Mouse (Mus musculus): ENCODE results near the gene Sp1. TPM values are rescaled to one million over a fixed set of nuclear protein-coding genes. Genes with fewer than 3 reads are reported as not detected.

Sp1 gene
- polyA plus RNA-seq, 1 experiment: 20.8 TPM

DNA sequence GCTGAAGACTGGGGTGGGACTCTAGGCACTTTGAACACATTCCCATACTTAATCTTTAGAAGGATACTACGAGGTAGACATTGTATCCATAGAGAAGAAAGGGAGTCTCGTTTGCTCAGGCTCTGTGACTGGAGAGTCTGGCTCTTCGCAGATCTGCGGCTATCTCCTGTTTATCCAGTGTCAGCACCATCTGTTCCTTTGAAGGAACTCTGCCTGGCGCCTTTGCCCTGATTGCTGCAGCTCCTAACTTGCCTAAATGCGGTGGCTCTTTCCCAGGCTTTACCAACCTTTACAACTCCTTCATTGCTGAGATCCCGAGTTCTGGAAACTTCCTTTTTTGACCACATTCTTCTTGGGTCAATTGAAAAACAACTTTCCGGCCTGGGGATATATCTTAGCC lies 43.4 kb downstream of the Sp1 start:
- TF ChIP-seq POLR2A (IDR thresholded peaks at IDR 0.05; ENCODE audit: borderline replicate concordance, extremely low read depth, insufficient read depth, insufficient read length, poor library complexity, severe bottlenecking) (no peak), CTCF (IDR thresholded peaks at IDR 0.05; ENCODE audit: borderline replicate concordance, extremely low read depth, insufficient read depth, insufficient read length) (no peak)
- DNase-seq (ENCODE audit: low read depth): peak; percentile 12

GRCm38 (mm10) chr15:102450928-102451327 lies 45.0 kb downstream of the Sp1 start:
- DNase-seq (ENCODE audit: low read depth): peak; percentile 2
- no peak for TF ChIP-seq POLR2A (IDR thresholded peaks at IDR 0.05; ENCODE audit: borderline replicate concordance, extremely low read depth, insufficient read depth, insufficient read length, poor library complexity, severe bottlenecking)

- DNase-seq (ENCODE audit: low read depth): no peak
- no peak for TF ChIP-seq POLR2A (IDR thresholded peaks at IDR 0.05; ENCODE audit: borderline replicate concordance, extremely low read depth, insufficient read depth, insufficient read length, poor library complexity, severe bottlenecking)
These were observed 45.9 kb downstream of the Sp1 start for GRCm38 (mm10) chr15:102451666-102452430.

DNA sequence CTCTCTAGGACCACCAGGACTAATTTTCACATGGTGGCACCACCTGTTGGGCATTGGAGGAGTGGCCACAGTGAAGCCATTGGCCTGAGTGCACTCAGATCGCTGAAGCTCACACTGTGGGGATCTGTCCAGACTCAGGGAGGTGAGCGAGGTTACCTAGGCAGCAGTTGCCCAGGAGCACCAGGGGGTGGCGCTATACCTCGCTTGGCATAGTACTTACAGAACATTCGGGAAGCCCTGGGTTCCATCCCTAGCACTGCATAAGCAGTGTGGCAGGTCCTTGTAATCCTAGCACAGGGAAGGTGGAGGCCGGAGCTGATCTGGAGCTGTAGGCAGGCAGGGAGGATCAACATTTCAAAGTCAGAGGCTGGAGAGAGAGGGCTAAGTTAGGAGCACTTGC lies 50.0 kb downstream of the Sp1 start:
- DNase-seq (ENCODE audit: low read depth): no peak
- TF ChIP-seq CTCF (IDR thresholded peaks at IDR 0.05; ENCODE audit: borderline replicate concordance, extremely low read depth, insufficient read depth, insufficient read length) (peak; percentile 26; the same call in 1 of the 2 replicates), POLR2A (IDR thresholded peaks at IDR 0.05; ENCODE audit: borderline replicate concordance, extremely low read depth, insufficient read depth, insufficient read length, poor library complexity, severe bottlenecking) (no peak)

DNA sequence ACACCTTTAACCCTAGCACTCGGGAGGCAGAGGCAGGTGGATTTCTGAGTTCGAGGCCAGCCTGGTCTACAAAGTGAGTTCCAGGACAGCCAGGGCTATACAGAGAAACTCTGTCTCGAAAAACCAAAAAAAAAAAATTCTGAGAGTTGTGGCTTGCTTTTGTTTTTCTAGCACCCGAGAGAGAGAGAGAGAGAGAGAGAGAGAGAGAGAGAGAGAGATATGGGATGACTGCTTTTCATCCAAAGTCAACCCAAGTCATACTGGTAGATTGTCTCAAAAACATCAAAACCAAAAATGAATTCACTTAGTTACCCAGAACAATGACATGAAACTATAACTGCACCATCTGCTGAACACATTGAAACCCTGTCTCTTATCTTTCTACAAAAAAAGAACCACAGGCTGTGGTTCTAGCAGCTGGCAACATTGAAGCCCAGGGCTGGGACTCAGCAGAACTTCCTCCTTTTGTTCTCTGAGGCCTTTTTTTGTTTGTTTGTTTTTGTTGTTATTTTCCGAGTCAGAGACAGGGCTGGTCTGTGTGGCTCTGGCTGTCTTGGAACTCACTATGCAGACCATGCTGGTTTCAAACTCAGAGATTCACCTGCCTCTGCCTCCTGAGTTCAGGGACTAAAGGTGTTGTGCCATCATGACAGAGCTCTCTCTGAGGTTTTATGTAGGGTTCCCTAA lies 52.2 kb downstream of the Sp1 start:
- DNase-seq (ENCODE audit: low read depth): no peak
- TF ChIP-seq CTCF (IDR thresholded peaks at IDR 0.05; ENCODE audit: borderline replicate concordance, extremely low read depth, insufficient read depth, insufficient read length): no peak
- no peak for TF ChIP-seq POLR2A (IDR thresholded peaks at IDR 0.05; ENCODE audit: borderline replicate concordance, extremely low read depth, insufficient read depth, insufficient read length, poor library complexity, severe bottlenecking)

DNA sequence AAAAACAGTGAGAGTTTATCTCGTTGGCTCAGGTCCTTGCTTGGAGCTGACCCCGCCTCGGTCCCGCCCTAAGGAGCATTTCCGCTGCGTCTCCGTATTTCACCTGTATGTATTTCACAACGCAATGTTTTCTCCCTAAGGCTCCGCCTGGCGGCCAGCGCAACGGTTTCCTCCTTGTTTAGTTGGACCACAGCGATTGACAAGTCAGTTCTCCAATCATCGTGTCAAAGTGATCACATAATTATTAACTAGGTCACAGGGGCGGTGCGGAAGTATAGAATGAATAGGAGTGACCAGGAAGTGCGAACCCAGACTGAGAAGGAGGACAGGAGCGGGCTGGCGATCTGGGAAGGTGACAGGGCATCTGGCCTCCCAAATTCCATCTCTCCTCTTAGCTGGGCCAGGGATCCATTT lies 53.0 kb downstream of the Sp1 start, which contains the start of gene Prr13:
Gene Prr13 (plus strand): TSS at position 125 of the 414 bp plus-strand sequence.
- TF ChIP-seq POLR2A (IDR thresholded peaks at IDR 0.05; ENCODE audit: borderline replicate concordance, extremely low read depth, insufficient read depth, insufficient read length, poor library complexity, severe bottlenecking): no peak
- TF ChIP-seq CTCF (IDR thresholded peaks at IDR 0.05; ENCODE audit: borderline replicate concordance, extremely low read depth, insufficient read depth, insufficient read length): peak; percentile 73
- peak; percentile 98 for DNase-seq (ENCODE audit: low read depth)

DNA sequence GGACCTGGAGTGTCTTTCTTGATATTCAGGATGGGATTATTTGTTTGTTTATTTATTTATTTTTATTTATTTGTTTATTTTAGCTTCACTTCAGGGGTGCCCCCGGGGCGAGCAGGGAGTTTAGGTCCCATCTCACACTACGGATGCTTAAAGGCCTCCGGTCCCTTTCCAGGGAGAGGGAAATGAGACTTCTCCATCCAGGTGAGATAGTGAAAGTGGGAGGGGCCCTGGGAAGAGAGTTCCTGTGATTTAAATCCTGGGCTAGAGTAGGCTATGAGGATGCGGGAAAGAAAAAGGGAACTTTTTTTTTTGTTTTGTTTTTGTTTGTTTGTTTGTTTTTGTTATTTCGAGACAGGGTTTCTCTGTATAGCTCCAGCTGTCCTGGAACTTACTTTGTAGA lies 53.4 kb downstream of the Sp1 start:
- DNase-seq (ENCODE audit: low read depth): no peak
- TF ChIP-seq POLR2A (IDR thresholded peaks at IDR 0.05; ENCODE audit: borderline replicate concordance, extremely low read depth, insufficient read depth, insufficient read length, poor library complexity, severe bottlenecking) (no peak), CTCF (IDR thresholded peaks at IDR 0.05; ENCODE audit: borderline replicate concordance, extremely low read depth, insufficient read depth, insufficient read length) (no peak)

DNA sequence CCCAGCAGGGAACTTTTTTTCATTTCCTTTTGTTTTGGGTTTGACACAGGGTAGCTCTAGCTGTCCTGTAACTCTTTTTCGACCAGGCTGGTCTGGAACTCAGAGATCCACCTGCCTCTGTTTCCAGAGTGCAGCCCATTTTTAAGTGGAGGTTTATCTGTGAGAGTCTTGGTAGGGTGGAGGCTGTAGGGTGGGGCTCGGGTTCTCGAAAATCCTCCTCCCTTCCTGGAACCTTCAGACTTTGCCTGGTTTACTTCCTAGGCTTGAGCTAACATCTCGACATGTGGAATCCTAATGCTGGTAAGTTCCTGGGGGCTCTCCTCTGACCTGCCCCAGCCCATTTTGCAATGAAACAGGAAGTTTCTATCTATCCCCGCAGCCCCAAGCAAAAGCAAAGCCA lies 53.9 kb downstream of the Sp1 start:
- TF ChIP-seq CTCF (IDR thresholded peaks at IDR 0.05; ENCODE audit: borderline replicate concordance, extremely low read depth, insufficient read depth, insufficient read length) (no peak), POLR2A (IDR thresholded peaks at IDR 0.05; ENCODE audit: borderline replicate concordance, extremely low read depth, insufficient read depth, insufficient read length, poor library complexity, severe bottlenecking) (no peak)
- DNase-seq (ENCODE audit: low read depth): no peak

GRCm38 (mm10) chr15:102460409-102460808 lies 54.5 kb downstream of the Sp1 start:
- no peak for DNase-seq (ENCODE audit: low read depth)
- TF ChIP-seq POLR2A (IDR thresholded peaks at IDR 0.05; ENCODE audit: borderline replicate concordance, extremely low read depth, insufficient read depth, insufficient read length, poor library complexity, severe bottlenecking): no peak
- TF ChIP-seq CTCF (IDR thresholded peaks at IDR 0.05; ENCODE audit: borderline replicate concordance, extremely low read depth, insufficient read depth, insufficient read length): no peak

GRCm38 (mm10) chr15:102460971-102461370 lies 55.0 kb downstream of the Sp1 start:
- DNase-seq (ENCODE audit: low read depth): no peak
- TF ChIP-seq POLR2A (IDR thresholded peaks at IDR 0.05; ENCODE audit: borderline replicate concordance, extremely low read depth, insufficient read depth, insufficient read length, poor library complexity, severe bottlenecking) (no peak), CTCF (IDR thresholded peaks at IDR 0.05; ENCODE audit: borderline replicate concordance, extremely low read depth, insufficient read depth, insufficient read length) (no peak)

DNA sequence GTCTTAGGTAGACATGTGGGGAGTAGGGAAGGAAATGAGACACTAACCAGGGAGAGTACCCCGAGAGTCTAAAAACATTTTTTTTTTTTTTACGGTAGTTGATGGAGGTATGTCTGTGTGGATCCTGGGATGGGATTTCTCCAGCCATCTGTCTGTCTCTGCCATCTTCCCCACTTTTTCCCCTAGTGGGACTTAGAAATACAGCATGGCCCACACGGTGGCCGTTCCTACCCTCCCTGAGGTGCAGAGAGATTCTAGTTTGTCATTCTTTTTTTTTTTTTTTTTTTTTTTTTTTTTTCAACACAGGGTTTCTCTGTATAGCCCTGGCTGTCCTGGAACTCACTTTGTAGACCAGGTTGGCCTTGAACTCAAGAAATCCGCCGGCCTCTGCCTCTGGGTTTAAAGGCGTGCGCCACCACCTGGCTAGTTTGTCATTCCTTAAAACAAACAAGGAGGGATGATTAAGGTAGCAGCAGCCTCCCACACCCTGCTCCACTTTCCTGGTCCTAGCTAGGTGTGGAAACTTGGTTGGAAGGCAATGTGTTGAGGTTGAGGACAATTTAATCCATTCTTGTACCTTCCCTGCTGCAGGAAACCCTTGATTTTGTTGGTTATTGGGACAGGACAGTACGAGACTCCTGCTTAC lies 55.6 kb downstream of the Sp1 start:
- no peak for TF ChIP-seq CTCF (IDR thresholded peaks at IDR 0.05; ENCODE audit: borderline replicate concordance, extremely low read depth, insufficient read depth, insufficient read length)
- TF ChIP-seq POLR2A (IDR thresholded peaks at IDR 0.05; ENCODE audit: borderline replicate concordance, extremely low read depth, insufficient read depth, insufficient read length, poor library complexity, severe bottlenecking): no peak
- DNase-seq (ENCODE audit: low read depth): no peak
